Mouse (Mus musculus): Measurements from ENCODE around the gene Wnt4.

Wnt4 gene

GRCm38 (mm10) chr4:137278144-137279040, 1.1 kb downstream of the Wnt4 start:
- in situ Hi-C loops (cut with MboI), result no loop called here

GRCm38 (mm10) chr4:137279346-137279745, 2.1 kb downstream of the Wnt4 start:
- in situ Hi-C loops (cut with MboI), result no loop called here

- in situ Hi-C loops (cut with MboI), result no loop called here
Measured at GRCm38 (mm10) chr4:137281273-137281672, 4.0 kb downstream of the Wnt4 start.

GRCm38 (mm10) chr4:137282122-137282521, 4.8 kb downstream of the Wnt4 start:
- in situ Hi-C loops (cut with MboI), result no loop called here

- in situ Hi-C loops (cut with MboI), result no loop called here
Measured at GRCm38 (mm10) chr4:137282584-137283406, 5.5 kb downstream of the Wnt4 start.

- in situ Hi-C loops (cut with MboI), result no loop called here
Measured at GRCm38 (mm10) chr4:137283407-137283732, 6.1 kb downstream of the Wnt4 start.

GRCm38 (mm10) chr4:137285876-137286661, 8.8 kb downstream of the Wnt4 start:
- in situ Hi-C loops (cut with MboI), result no loop called here

- in situ Hi-C loops (cut with MboI), result no loop called here
Measured at GRCm38 (mm10) chr4:137286662-137286953, 9.3 kb downstream of the Wnt4 start.

- in situ Hi-C loops (cut with MboI), result no loop called here
Measured at GRCm38 (mm10) chr4:137287206-137287605, 9.9 kb downstream of the Wnt4 start.

GRCm38 (mm10) chr4:137287818-137288217, 10.5 kb downstream of the Wnt4 start:
- in situ Hi-C loops (cut with MboI), result no loop called here

GRCm38 (mm10) chr4:137289701-137290100, 12.4 kb downstream of the Wnt4 start:
- in situ Hi-C loops (cut with MboI), result no loop called here

GRCm38 (mm10) chr4:137290250-137290649, 13.0 kb downstream of the Wnt4 start:
- in situ Hi-C loops (cut with MboI), result no loop called here

GRCm38 (mm10) chr4:137292625-137293024, 15.3 kb downstream of the Wnt4 start:
- in situ Hi-C loops (cut with MboI), result no loop called here

- in situ Hi-C loops (cut with MboI), result no loop called here
Measured at GRCm38 (mm10) chr4:137294032-137294431, 16.7 kb downstream of the Wnt4 start.

- in situ Hi-C loops (cut with MboI), result no loop called here
Measured at GRCm38 (mm10) chr4:137294474-137294873, 17.2 kb downstream of the Wnt4 start.

- in situ Hi-C loops (cut with MboI), result no loop called here
Measured at GRCm38 (mm10) chr4:137294951-137295350, 17.7 kb downstream of the Wnt4 start.

GRCm38 (mm10) chr4:137297611-137298010, 20.3 kb downstream of the Wnt4 start:
- in situ Hi-C loops (cut with MboI), result no loop called here

- in situ Hi-C loops (cut with MboI), result no loop called here
Measured at GRCm38 (mm10) chr4:137298406-137298805, 21.1 kb downstream of the Wnt4 start.

- in situ Hi-C loops (cut with MboI), result no loop called here
Measured at GRCm38 (mm10) chr4:137300227-137300626, 22.9 kb downstream of the Wnt4 start.

GRCm38 (mm10) chr4:137301635-137302034, 24.3 kb downstream of the Wnt4 start:
- in situ Hi-C loops (cut with MboI), result no loop called here

GRCm38 (mm10) chr4:137304106-137304505, 26.8 kb downstream of the Wnt4 start:
- in situ Hi-C loops (cut with MboI), result no loop called here

GRCm38 (mm10) chr4:137305066-137305465, 27.8 kb downstream of the Wnt4 start:
- in situ Hi-C loops (cut with MboI), result no loop called here
